Mouse (Mus musculus) kidney, adult 11 months (tissue): Measurements from ENCODE around the gene Cabin1.
"Not testable (repeated sequence)": the region's sequence is repeated elsewhere in the genome, so short reads cannot be mapped to it uniquely, and the experiment has no call there.

Source experiments
- DNase-seq: peaks from one replicate; pipeline ENCODE4 v3.0.0; 2022

The Cabin1 gene

DNA sequence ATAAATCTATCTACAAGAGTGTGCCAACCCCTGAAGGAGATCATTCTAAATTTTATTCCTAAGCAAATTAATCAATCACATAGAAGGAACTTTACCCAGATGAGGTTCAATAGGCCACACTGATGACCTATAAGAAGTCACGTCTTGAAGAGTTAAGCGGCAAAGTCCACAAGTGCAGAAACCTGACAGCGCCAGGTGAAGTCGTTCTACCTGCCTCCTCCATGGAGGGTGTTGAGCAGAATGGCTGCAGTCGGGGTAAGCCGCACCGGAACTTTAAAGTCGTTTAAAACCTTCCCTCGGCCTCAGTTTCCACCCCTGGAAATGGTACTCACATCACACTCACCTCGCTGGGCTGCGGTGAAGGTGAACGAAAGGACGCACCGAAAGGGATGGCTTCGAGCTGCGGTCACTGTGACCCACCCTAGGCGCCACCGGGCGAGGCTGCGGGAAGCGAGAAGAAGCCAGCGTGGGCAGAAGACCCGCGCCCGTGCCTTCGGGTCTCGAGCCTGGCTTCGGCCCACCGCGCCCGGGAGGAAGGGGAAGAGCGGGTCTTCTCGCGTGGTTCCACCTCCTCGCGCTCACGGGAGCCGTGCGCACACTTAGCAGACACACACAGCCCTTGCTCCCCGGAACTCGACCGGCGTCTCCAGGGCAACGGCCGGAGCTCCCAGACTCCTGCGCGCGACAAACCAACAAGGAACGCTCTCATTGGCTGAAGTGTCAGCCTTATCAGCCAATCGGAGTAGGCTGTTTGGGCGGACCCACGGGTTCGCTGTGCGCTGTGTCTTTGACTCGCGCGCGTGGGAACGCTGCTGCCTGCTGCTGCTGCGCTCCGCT lies at the start of gene Cabin1:
Cabin1 (minus strand) TSS at position 660 of the 837 bp plus-strand sequence.
- peak; percentile 97 for DNase-seq

GRCm38 (mm10) chr10:75804217-75804616 lies 40.1 kb upstream of the Cabin1 start:
- DNase-seq, result no peak

DNA sequence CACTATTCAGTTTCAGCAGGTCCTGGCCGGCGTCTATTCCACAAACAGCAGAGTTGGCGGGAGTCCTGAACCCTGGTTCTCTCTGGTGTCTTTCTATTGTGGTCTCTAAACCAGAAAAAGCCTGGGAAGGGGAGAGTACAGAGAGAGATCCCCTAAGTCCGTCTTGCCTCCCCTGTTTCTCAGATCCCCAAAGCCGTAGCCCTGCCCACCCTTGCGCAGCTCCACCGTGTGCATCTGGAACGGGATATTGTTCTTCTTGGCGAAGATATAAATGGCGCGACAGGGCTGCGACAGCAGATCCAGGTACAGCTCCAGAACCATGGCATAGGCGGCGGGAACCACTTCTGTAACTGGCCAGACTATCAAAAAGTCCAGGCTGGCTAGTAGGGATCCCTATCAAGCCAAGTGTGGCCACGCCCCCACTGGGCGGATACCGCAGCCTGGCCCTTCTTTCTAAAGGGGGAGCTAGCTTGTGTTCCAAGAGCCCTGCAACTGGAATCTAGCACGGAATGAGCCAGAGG lies 34.1 kb upstream of the Cabin1 start, which contains the start of gene Gstt1:
Gstt1 (minus strand) TSS at position 409 of the 521 bp plus-strand sequence.
- DNase-seq, result peak; percentile 79

GRCm38 (mm10) chr10:75797619-75798175 lies 33.6 kb upstream of the Cabin1 start:
- peak; percentile 59 for DNase-seq

DNA sequence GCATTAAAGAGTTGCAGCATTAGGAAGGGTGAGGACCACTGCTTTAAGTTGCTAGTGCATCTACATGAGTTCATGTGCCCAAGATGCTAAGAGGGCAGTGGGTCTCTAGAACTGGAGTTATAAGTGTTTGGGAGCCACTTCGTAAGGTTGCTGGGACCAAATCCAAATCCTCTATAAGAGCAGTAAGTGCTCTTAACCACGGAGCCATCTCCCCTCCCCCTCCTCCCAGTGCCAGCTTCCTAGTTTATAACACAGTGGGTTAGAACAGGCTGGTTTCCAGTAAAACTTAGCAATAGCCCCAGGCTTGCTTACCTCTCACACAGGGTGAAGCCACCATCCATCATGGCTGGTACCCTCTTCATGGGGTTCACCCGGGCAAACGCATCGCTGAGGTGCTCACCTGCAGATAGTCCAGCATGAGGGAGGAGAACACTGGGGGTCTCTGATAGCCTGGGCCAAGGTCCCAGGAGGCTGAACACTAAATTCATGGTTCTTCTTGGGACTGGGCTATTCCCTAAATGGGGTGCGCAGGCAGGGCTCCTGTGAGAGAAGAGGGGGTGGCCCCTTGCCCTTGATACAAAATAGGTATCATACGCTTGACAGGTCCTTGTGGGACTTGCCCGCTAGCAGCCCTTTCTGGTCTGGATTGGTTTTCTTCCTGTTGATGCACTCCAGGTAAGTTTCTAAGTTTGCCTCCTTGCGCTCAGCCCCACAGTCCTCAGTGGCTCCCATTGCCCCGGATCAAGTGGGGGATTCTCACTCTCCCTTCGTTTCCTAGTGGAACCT lies 32.8 kb upstream of the Cabin1 start:
- DNase-seq, result peak; percentile 41

- DNase-seq, result peak; percentile 82
These were observed 30.7 kb upstream of the Cabin1 start for GRCm38 (mm10) chr10:75794880-75795279.

DNA sequence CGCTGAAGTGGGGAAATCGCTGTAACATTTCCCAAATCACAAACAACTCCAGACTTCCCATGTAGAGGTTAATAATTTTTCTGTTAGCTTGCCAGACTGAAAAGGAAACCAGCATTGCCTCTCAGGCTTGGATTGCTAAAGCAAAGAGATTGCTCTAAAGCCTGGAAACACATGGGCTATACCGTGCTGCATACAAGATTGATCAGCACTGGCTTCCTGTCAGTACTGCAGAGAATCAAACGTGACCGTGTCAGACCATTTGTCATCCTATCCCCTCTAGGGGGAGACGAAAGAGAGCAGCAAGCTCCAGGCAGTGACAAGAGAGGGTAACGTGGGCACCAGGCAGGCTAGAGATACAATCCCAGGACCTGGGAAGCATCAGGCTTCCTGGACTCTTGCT lies 26.6 kb upstream of the Cabin1 start:
- no peak for DNase-seq

GRCm38 (mm10) chr10:75789841-75790240 lies 25.7 kb upstream of the Cabin1 start:
- DNase-seq, result peak; percentile 84

- no peak for DNase-seq
These were observed 25.1 kb upstream of the Cabin1 start for GRCm38 (mm10) chr10:75789081-75789735.

DNA sequence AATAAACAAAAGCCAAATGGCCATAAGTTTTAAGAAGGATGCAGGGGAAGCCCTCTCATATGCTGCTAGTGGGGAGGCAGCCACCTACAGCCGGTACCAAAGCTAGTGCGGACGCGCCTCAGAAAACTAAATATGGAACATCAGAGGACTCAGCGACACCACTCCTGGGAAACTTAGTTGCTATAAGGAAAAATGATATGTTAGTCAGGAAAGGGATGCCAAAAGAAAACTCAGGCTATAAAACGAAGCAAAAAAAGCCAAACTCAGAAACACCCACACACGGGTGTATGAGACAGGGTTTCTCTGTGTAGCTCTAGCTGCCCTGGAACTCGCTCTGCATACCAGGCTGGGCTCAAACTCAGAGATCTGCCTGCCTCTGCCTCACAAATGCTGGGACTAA lies 24.1 kb upstream of the Cabin1 start:
- no peak for DNase-seq

- no peak for DNase-seq
These were observed 21.3 kb upstream of the Cabin1 start for GRCm38 (mm10) chr10:75785442-75785841.

DNA sequence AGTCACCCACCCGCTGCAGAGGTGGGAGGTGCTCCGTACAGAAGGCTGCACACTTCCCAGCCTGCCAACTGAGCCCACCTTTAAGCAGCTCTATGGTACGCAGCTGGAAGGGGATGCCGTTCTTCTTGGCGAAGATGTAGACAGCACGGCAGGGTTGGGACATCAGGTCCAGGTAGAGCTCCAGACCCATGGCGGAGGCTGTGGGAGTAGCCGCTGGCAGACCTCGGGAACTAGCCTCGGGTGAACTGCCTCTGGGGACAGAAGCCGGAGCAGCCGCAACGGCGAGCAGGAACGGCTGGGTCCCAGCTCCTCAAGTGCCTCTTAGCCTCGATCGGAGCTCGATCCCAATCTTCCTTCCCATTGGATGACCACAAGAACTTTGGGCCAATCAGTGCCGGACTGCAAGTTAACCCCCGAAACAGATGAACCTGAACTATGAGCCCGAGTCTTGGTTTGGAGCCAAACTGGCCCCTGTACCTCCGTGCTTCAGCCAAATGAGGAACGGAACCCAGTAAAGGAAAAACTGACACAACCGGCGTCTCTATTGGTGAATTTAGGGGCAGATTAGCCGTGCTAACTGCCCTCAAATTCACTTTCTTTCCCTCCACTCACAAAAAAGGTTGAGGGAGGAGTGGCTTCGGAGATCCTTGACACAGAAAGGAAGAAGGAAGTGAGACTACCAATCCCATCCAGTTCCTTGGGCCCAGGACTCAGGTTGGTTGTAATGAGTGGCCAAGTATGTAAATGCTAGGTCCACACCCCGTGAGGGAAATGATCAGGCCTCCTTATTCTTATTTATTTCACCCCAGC lies 16.8 kb upstream of the Cabin1 start, which contains the start of the genes Gm20441 and Gstt3:
Gm20441 (minus strand) TSS at position 186 of the 810 bp plus-strand sequence.
Gstt3 (minus strand) TSS at position 646 of the 810 bp plus-strand sequence.
- peak; percentile 92 for DNase-seq

DNA sequence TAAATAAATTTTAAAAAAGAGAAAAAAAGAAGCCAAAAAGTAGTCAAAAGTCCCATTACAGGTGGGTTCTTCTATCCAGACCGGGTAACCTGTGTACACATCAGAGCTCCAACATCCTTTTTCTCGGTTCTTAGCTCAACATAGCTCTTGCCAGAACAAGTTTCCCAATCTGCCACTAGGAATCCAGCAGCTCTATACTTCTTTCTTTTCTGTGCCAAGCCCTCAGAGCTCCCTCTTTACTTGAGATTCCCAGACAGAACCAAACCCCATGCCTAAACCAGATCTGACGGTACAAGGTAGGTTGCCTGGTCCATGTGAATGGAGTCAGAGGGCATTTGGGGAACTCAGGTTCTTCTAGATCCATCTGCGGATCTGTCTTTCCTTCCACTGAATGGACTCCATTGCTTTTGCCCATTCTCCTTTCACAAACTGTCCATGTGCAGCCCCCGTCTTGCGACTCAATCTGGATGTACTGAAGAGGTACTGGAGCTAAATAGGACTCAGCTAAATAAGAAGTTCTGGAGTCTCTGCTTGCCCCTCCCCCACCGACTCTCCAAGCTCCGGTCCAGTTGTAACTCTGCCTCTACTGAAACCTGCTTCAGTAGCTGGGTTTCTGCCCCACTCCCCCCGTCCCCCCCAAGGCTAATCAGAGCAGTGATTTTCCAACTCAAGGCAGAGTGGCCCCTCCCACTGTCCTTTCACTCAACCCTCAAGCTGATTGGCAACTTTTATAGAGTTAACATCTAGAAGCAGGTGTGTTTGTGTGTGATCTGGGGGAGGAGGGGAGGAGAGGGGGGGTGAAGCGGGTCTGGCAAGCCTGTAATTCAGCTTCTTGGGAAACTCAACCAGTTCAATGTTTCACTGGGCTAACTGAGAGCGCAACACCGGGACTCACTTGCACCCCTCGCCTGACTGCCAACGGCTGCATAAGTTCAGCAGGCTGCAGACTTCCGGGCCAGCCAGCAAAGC lies 15.3 kb upstream of the Cabin1 start:
- DNase-seq, result peak; percentile 78

GRCm38 (mm10) chr10:75777885-75778284 lies 13.7 kb upstream of the Cabin1 start:
- DNase-seq, result no peak

DNA sequence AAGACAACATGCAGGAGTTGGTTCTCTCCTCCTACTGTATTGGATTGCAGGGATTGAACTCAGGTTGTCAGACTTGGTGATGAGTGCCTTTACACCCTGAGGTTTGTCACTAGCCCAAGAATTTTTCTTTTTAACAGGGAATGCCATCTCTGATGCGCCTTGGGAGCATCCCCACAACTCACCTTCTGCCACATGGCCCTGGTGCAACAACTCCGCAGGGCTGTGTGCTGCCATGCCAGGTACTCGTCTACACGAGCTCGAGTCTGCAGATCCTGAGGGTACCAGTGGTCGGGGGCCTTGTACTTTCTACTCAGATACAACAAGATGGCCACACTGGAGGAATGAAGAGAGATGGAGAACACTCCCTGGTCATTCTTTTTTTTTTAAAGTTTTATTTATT lies 12.4 kb upstream of the Cabin1 start:
- no peak for DNase-seq

GRCm38 (mm10) chr10:75774587-75774986 lies 10.4 kb upstream of the Cabin1 start:
- no peak for DNase-seq

- DNase-seq, result no peak
These were observed 10.0 kb upstream of the Cabin1 start for GRCm38 (mm10) chr10:75774102-75774501.

- DNase-seq, result peak; percentile 95
These were observed 8.9 kb upstream of the Cabin1 start, which contains the start of gene Ddt for GRCm38 (mm10) chr10:75772795-75773664. Ddt (minus strand) TSS chr10:75773414.

DNA sequence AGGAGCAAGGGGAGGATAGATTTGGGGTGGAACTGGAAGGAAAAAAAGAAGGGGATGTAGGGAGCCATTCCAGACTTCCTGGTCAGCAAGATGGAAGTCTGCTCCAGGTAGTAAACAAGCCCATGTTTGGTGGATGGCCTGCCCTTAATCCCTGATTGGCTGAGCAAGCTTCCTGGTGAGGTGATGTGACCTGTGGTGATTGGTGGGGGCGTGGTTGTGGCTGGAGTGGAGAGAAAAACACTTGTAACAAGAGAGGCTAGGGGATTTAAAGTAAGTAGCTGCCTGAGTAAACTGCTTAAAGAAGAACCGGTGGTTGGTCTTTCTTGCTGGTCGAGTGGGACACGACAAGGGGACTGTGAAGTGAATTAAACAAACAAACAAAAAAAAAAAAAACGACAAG lies 3.6 kb upstream of the Cabin1 start:
- not testable (repeated sequence) for DNase-seq
